Mouse (Mus musculus) retina, embryonic 14.5 days (tissue): ENCODE results near the gene Rpl28.

ENCODE experiments used
- DNase-seq: peaks from one replicate; pipeline ENCODE4 v3.0.0-alpha.2; 2015; ENCODE audit warnings: low spot score

Gene Rpl28

DNA sequence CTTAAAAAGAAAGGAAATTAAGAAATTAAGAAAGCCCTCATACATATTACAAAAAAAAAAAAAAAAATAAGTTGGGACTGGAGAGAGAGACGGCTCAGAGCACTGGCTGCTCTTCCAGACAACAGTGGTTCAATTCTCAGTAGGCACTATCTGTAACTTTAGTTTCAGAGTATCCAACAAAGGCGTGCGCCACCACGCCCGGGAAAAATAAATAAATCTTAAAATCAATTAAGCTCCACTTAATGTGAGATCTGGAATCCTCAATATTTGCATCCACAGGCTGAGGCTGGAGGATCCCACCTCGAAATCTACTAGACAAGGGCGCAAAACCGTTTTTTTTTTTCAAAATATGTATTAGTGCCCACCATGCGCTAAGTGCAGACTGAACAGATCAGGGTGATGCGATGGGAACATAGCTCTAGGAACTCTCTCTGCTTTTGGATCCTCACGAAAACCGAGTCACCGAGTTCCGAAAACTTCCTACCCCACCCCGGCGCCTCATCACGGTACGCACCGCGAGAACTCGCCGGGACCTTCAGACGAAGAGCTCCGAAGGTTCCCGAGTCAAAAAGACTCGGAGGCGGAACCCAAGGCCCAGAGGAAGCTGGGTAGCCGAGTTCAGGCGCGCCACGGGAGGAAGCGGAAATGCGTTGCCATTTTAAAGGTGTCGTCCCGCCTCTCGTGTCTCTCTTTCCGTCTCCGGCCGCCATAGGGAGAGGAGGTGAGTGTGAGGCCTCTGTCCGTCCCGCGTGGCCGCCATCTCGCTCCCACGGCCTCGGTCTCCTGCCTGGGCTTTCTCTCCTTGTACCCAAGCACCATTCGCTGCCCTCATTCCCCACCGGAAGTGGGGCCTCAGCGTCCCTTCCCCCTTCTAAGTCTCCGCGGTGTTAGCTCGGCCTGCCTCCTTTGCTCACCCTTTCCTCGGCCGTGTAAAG, at the start of gene Rpl28:
Gene Rpl28 (plus strand): TSS at position 597 of the 935 bp plus-strand sequence.
- peak; percentile 98 for DNase-seq

DNA sequence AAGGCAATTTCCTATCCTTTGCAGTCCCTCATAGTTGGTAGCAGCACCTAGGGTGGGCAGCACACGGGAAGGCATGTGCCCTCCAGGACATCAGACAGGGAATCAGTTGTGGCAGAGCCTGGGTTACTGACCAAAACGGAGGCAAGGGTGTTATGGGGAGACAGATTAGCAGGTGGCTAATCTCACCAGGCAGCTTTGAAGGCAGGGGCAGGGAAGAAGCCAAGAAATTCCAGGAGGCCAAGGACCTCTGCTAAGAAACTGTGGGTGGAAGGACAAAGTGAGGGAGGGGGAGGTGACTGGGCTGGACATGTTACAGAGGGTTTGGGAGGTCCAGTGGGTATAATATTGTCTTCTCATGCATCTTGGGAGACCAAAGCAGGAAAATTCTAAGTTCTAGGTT, 49.3 kb upstream of the Rpl28 start:
- DNase-seq: no peak

DNA sequence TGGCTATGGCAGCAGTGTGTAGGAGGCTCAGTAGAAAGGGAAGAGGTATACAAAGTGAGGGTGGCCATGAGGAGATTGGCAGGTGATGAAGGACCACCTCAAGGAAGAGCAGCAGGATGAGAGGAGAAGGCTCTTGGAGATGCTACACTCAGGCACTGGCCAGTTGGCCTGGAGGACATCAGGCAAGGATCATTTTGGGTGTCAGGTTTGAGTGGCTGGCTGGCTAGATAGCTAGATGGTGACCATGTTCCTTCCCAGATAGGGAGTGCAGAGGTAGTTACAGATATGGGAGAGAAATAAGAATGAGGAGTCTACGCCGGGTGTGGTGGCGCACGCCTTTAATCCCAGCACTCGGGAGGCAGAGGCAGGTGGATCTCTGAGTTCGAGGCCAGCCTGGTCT, 47.8 kb upstream of the Rpl28 start:
- no peak for DNase-seq

DNA sequence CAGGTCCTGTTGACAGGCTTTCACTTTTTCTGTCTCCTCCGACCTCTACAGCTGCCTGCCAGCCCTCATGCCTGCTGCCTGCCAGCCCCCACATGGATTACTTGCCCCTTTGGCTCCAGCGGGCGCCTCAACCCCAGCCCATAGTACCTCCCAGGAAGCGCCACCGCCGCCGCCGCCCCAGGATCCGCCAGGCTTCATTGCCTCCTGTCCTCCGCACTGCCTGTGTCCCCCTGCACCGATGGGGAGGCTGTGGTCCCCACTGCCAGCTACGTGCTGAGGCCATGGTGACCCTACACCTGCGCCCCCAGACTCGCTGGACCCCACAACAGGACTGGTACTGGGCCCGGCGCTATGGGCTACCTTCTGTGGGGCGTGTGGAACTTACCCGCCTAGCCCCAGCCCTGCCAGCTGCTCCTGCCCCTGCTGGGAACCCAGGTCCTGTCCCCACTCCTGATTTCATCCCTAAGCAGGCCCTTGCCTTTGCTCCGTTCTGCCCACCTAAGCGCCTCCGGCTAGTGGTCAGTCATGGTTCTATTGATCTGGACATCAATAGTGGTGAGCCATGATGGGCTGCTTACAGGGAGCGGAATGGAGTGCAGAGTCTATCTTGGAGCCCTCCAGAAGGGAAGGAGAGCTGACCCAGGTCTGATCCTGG, 46.2 kb upstream of the Rpl28 start:
- no peak for DNase-seq

DNA sequence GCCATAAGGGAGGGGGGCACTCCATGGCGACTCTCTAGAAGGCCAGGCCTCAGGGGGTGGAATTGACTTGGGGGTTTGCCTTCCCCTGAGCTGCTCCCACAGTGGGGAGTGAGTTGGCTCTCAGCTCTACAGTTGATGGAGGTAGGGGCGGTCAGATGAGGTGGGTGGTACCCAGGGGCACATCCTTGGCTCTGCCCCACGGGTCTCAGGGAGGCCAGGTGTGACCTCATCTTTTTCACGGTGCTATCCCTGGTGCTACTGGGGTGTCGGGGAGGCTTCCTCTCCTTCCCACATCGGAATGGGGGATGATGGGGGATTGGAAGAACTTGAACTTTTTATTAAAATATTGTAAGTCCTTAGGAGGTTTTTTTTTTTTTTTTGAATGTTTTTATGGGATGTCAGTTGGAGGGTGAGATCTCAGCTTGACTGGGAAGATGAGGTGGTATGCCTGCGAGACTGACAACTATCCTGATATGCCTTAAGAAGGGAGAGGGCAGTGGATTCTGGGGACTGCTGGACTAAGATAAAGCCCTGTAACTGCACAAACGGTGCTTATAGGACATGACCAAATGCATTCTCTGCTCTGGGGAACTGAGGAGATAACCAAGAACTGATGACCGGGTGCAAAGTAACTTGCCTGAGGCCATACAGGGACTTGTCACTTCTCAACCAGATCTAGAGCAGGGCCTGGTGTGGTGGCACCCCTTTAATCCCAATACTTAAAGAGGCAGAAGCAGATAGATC, 45.3 kb upstream of the Rpl28 start:
- no peak for DNase-seq

DNA sequence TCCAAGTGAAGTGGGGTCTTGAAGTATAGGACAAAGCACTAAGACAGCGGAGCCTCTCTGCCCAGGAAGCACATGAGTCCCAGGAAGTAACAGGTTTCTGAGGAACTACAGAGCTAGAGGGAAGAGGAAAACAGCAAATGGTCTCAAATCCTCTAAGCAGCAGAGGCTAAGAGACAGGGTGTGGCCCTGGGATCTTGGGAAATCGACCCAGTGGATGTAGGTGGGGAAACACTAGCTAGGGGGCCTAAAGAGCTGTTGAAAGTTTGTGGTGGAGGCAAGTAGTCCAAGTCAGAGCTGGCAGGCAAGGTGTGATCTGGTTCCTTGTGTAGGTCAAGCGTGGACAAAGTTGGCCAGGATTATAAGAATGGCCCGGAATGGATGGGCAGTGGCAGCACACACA, 44.4 kb upstream of the Rpl28 start:
- DNase-seq: no peak

DNA sequence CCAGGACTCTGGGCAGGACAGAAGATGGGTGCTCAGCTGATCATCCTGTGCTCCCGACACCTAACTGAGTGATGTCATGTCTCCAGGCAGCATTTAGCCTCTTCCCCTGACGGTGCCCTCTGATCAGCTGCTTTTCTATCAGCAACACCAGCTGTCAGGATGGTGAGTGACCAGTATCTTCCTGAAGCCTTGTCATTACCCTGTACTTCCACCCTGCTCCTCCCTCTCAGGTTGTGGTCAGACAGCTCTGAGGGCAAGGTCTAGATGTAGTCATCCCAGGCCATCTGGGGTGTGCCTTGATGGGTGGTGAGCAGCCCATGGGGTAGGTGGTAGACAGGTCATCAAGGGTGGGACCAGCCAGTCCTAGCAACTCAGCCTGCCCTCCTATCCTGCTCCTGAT, 43.5 kb upstream of the Rpl28 start:
- no peak for DNase-seq

DNA sequence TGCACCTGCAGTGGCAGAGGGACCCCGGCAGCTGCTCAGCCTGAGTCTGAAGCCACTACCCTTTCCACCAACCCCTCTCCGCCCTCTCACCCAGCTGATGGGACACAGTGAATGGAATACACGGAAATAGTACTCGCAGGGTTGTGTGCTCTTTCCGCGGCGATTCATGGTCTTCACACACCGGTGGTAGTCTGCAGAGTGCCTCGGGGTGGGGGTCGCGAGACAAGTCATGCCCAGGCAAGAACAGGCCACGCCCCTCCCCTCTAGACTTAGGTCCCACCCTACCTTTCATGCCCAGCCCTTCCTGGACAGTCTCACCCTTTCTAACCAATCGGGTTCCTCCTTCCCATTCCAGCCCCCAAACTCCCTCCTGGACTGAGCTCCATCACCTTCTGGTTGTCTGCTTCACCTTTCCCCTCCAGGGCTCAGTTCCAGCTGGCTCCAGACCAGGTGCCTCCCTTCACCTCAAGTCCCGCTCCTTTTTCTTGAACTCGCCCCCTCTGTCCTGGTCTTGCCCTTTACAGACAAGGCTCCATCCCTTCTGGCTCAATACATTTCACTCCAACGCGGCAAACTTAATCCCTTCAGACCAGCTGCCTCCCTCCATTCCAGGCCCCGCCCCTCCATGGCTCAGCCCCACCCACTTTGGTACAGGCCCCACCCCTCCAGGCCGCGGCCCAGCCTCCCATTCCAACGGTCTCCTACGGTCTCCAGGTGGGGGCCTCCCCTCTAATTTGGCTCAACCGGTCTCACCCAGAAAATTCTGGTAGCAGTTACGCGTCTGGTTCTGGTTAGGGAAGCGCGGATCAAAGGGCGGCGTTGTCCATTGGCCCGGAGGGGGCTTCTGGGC, 40.5 kb upstream of the Rpl28 start:
- DNase-seq: peak; percentile 72

DNA sequence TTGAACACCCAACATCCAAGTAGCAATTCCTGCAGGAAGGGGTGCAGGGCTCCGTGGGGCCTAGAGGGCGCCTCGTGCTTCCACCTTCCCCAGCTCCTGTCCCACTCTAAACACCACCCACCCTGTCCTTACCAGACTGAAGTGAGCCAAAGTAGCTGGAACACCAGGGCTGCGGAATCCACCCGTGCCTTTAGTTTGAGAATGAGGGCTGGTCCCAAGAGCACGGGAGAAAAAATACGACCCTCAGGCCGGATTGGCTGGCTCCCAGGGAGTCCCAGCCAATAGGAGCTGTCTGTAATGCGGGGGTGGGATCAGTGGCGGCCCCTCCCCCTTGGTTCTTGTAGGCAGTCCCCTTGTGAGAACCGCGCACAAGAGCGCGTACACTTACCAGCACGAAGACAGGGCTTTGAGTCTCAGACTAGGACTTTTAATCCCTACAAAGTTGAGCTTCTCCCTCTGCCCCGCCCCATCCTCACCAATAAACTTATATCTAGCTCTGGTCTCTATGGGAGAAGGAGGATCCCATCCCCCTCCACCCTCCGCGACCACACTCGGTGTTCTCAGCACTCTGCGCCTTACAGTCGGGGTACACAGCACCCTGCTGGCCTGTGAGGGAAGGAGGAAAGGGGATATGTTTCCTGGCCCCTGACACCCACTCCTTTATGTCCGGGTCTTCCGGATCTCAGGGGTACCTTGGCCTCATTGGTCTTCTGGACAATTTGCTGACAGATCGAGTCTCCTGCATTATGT, 39.7 kb upstream of the Rpl28 start, which contains the start of gene Cox6b2:
Gene Cox6b2 (minus strand): TSS at position 274 of the 750 bp plus-strand sequence.
- peak; percentile 90 for DNase-seq

DNA sequence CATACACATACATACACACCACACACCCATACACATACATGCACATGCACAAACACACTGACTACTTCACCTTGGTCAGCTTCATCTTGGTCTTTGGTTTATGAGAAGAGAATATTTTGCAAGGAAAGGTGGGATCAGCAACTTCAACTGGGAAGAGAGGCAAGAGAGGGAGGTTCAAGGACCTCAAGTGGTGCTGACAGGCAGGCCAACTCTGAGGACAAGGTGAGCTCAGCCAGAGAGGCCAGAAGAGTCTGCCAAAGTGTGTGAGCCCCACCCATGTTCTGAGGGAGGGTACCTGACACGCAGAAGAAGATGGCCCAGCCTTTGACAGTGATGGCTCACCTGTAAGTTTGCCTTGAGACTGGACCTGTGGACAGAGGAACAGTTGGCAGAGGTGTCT, 33.0 kb upstream of the Rpl28 start:
- DNase-seq: no peak

DNA sequence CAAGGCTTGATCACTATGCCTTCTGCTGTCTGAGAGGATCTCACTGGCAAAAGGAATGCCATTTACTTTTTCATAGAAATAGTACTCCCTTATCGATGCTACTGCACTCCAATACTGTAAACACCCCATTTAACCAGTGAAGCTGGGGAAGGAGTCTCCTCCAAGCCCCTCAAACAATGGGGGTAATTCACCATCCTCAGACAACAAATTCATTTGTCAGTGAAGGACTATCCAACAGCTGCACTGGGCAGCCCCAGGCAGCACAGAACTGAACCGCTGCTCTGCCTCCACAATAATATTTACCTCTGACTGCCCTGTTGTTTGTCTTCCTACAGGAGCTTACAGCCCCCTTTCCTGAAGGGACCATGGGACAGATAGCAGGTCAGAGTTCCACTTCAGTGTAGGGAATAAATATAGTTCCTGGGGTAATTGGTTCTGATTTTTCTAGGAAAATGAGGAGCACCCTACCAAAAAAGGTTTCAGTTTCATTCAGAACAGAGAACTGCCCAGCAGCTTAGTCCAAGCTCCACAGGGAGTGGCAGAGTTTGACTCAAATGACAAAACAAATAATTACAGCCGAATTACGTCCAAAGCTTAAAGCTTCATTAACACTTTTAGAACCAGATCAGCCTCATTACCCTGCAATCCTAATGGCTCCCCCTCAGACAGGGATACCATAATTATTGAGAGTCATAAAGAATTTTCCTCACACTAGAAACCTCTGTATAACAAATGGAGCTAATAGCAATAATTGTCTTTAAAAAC, 27.5 kb upstream of the Rpl28 start:
- no peak for DNase-seq

DNA sequence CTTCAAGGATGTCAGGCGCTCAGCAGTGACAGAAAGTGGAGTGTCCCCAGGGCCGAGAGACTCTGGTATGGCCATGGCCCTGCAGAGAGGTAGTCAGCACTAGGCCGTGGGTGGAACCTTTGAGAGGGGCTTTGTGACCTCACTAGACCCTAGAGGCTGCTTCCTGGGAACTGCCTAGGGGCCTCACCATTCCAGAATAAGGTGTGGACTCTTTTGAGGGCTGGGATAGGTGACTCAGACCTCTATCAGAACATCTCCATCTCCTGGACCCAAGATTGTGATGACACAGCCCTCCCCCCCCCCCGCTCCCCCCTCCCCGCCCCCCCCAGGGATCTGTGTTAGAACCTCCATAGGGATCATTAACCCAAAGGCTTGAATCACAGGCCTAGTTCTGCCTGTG, 21.5 kb upstream of the Rpl28 start, which contains the start of gene Fam71e2:
Gene Fam71e2 (minus strand): TSS at position 101 of the 400 bp plus-strand sequence.
- DNase-seq: no peak

DNA sequence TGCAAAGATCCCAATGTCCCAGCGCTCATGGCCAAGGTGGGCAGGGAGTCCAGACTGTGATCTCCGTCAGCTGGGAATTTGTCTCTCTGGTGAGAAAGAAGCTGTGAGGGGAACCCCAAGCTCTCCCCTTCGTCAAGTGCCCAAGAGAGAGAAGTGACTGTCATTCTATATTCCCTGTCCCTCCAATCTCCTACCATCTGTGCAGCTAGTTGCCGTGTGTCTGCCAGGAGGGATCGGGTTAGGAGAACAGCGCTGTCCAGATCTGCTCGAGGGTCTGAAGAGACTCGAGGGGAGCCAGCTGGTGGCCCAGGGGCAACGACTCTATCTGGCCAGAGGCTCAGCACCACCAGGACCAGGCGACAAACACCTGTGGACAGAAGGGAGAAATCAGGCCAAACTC, 16.5 kb upstream of the Rpl28 start:
- no peak for DNase-seq

DNA sequence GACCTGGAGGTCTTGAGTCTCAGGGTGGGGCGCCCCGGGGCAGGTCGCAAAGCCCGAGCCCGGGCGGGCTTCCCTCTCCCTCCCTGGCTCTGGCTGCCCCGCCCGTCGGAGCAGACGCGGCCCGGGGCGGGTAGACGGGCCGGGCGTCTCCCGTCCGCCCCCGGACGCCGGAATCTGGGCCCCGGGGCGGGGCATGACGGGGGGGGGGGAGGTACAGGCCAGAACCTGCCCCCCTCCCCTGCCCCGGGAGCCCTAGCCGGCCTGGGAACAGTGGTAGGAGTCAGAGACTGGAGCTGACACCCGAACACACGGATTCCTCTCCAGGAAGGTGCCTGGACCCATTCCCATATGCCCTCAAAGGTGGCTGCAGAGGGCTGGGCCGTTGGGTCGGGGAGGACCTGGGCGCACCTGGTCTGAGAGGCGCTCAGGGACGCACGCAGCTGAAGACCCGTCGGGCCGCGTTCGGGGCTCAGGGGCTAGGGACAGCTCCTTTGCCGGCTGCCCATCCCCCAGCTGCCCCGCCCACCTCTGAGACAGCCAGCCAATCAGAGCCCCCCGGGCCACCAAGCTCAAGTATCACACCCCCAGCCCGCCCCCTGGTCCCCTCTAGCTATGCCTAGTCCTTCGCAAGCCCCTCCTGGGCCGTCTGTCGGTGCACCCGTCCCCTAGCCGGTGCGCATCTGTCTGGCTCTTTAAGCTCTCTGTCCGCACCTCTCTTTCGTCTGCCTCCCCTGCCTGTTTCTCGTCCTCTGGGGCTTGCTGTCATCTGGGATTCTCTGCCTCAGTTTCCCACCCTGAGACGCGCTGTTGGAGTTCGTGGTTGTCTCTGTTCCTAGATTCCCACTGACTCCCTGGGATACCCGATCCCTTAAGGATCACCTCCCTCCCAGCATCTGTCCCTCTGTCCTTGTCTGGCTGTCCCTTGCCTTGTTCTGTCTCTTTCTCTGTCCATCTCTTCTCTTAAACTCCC, 15.5 kb upstream of the Rpl28 start:
- peak; percentile 76 for DNase-seq

DNA sequence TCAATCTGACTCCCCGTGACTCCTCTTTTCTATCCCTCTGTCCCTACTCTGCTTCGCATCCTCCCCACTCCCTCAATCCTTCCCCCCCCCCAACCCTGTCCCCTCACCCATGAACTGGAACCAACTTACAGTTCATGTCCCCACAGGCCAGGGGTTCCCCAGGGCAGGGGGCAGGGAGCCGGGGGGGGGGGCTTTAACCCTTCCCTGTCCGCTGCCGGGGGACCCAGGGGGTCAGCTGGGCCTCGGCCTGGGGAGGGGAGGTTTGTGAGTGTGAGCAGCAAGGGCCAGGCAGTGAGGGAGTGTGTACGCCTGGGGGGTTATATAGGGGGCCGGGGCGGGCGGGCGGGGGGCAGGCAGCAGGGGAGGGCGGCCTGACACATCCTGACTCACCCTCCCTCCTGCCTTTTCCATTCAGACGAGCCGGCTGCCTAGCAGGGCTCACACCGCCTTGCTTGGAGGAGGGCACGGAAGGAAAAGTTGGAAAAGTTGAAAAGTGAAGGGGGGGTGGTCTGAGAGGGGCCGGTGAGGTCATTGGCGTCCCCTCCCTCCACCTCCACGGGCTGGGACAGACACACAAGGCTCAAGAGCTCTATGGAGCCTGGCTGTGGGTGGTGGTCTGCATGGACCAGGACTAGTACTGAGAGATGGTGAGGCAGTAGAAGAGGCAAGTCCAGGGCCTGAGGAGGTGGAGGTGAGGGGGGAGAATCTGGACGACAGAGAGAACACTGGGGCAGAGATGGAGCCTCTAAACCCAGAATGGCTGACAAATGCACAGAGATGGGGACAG, 14.6 kb upstream of the Rpl28 start:
- DNase-seq: no peak

DNA sequence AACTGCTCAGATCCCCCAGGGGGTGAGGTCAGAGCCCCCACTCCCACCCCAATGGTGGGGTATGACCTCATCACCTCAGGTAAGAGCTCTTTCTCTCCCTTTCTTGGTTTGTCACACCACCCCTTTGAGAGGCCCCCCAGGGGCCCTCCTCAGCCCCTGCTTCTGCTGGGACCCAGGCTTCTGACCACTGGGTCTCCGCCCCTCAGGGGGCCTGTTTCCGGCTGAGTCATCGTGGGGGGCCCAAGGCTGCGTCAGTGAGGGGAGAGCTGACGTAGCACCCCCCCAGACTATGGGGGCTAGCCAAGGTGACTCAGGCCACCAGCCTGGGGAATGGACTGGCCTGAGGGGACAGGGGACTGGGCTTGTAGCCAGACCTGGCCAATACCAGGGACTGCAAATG, 12.8 kb upstream of the Rpl28 start:
- DNase-seq: no peak

DNA sequence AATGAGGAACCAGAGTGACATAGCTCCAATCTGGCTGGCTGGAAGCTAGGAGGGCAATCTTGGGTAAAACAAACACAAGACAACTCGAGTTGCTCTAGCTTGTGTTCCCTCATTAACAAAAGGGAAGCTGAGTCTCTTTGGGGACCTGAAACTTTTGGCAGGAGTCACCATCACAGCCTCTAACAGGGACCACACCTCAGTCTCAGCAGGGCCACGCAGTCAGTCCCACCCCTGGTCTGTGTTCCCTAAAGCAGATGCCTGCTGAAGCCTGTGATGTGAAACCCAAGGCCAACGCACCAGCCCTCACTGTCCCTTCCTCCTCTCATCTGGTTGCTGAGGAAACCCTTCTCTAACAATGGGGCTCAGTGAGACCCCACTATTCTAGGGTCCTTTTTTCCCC, 10.5 kb upstream of the Rpl28 start:
- no peak for DNase-seq

DNA sequence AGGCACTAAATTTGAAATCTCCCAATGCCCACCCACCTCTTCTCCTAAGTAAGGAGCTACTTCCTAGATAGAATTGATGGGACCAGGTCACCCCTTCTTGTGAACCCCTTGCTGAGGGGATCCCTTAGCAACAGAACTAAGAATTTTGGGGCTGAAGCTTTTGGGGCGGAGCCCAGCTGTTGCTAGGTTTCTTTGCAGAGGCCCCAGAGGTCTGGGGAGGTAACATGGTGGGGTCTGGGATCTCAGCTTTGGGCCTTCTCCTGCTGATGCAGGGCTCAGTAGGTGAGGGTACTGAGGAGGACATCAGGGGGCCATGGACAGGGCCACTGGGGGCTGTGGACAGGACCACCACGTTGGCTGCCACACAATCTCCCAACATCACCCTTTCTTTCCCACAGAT, 9.9 kb upstream of the Rpl28 start, which contains the start of the genes Il11 and Tmem190:
Gene Il11 (minus strand): TSS at position 101 of the 400 bp plus-strand sequence.
Gene Tmem190 (plus strand): TSS at position 179 of the 400 bp plus-strand sequence.
- DNase-seq: no peak
